Mouse (Mus musculus) gastrocnemius, postnatal 36 days (tissue): ENCODE data around the gene E030030I06Rik. TPM values are rescaled to one million over a fixed set of nuclear protein-coding genes. Genes with fewer than 3 reads are reported as not detected.
"Not testable (repeated sequence)": the region's sequence is repeated elsewhere in the genome, so short reads cannot be mapped to it uniquely, and the experiment has no call there.

Experiments used
- DNase-seq, 2 experiments: peaks; one replicate each; pipeline ENCODE4 v3.0.0; 2022
- intact Hi-C: fragments of 180-260 bp; cut with DNase I; formaldehyde crosslinking; loops from one replicate; pipeline ENCODE4 v1.15.1; 2025
- long read RNA-seq, 2 experiments: library from polyadenylated mRNA; stranded (forward); transcript quantifications; one replicate each; pipeline ENCODE4 v2.0.0; 2021
- total RNA-seq, 2 experiments: library from RNA; stranded (reverse); gene quantifications; 2 replicates each; pipeline ENCODE4 v1.2.3; 2021

Gene E030030I06Rik
- total RNA-seq, result 1 to 10 TPM in 1 of 2 experiments, under 1 TPM in 1; 0.71 to 1.1 TPM
- long read RNA-seq, experiment 1, partial matches to known transcripts, result 0 of 1 reads
- long read RNA-seq, experiment 1, other reads (novel, unspliced or antisense), result 0 of 1 reads
- long read RNA-seq, experiment 2, partial matches to known transcripts, result 0 of 1 reads
- long read RNA-seq, experiment 2, other reads (novel, unspliced or antisense), result 0 of 1 reads

DNA sequence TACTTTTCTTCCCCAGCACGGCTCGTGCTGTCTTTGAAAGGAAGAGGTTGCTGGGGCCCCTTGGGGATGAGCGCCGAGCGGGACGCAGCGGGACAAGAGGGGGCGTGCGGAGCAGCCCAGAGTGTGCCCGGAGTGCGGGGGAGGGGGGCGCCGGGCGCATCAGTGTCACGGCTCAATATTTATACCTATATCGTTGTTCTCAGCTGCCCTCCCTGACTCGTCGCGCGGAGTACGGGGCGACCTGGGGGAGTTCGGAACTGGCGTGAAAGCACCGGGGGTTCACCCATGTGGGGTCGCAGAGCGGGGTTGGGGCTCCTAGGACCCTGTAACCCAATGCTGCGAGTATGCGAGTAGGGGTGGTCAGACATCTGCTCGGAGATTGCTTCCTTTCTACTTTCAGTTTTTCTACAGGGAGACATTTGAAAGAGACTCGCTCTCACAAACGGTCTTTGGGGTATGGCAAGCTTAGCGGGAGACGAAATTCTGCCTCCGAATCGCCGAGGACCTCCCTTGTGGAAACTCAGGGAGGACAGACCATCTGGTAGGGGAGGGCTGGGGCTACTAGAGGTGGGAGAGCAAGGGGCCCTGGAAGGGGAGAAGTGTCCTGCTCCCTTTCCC lies at the start of gene E030030I06Rik:
Gene E030030I06Rik, minus strand, starts transcription at position 198 of the 618 bp plus-strand sequence.
- DNase-seq, result peak in 1 of 2 experiments; percentile 31
- intact Hi-C loops, result no loop called here

DNA sequence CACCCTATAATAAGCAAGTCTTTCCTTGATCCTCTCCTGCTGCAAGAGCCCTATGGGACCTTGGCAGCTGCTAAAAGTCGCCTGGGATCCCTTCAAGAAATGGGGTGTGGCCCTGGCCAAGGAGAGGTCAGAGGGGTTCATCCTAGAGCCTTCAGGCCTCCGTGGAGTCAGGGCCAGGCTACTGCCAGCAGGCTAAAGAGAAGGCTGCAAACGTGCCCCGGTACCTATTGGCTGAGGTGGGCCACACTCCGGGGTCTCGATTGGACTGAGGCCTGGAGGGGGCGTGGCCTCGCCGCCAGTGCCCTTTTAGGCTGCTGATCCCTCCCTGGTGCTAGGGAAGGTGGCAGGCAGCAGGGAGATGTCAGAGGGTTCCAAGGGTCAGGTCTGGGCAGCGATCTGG lies 42.0 kb upstream of the E030030I06Rik start:
- intact Hi-C loops, DNase-seq: not testable (repeated sequence)

DNA sequence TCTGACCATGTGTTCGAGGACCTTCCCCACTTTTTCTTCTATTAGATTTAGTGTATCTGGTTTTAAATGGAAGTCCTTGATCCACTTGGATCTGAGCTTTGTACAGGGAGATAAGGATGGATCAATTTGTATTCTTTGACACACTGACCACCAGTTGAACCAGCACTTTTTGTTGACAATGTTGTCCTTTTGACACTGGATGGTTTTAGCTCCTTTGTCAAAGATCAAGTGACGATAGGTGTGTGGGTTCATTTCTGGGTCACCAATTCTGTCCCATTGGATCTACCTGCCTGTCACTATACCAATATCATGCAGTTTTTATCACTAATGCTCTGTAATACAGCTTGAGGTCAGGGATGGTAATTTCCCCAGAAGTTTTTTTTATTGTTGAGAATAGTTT lies 27.4 kb upstream of the E030030I06Rik start:
- DNase-seq, intact Hi-C loops: not testable (repeated sequence)

DNA sequence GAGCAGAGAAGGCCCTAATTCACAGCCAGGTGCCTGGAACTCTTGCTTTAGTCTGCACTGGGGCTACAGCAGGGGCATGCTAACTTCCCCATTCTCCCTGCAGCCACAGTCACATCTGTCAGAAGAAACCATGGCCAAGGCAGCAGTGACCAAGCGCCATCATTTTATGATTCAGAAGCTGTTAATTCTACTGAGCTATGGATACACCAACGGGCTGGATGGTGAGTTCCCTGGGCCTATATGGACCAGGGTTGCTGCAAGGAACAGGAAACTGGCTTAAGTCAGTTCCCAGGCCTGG lies 25.1 kb upstream of the E030030I06Rik start:
- intact Hi-C loops, DNase-seq: not testable (repeated sequence)

DNA sequence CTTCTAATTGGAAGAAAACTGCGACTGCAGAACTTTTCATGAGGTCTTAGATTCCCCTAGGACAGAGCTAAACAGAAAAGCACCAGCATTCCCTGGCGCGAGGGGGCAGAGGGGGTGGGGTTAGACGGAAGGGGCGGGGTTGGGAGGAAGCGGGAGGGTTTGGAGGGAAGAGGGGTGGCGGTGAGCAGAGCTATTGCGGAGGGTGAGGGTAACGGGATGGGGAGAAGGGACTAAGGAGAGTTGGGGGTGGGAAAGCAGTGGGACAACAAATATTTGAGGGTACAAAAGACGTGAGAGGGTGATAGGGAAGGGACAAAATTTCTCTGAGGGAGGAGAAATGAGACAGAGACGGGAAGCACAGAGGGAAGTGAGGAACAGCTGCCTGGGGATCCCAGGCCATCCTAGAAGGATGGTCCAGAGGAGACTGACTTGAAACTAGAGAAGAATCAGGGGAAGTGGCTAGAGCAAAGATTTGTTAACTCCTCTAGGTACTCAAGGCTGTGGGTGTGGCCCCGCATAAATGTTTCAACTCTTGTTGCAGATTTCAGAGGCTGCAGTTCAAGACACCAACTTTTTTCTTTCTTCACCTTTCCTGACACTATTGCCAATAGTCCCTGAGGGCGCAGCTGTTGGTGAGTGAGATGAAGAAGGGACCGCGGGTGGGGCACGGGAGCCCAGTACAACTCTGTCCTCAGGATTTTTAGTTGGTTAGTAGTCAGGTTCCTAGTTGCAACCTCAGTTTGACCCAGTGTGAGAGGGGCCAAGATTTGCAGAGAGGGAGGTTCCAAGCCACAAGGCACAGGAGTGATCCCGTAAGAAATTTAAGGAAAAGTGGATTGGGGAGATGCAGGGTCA lies 24.5 kb upstream of the E030030I06Rik start:
- intact Hi-C loops, result not testable (repeated sequence)

DNA sequence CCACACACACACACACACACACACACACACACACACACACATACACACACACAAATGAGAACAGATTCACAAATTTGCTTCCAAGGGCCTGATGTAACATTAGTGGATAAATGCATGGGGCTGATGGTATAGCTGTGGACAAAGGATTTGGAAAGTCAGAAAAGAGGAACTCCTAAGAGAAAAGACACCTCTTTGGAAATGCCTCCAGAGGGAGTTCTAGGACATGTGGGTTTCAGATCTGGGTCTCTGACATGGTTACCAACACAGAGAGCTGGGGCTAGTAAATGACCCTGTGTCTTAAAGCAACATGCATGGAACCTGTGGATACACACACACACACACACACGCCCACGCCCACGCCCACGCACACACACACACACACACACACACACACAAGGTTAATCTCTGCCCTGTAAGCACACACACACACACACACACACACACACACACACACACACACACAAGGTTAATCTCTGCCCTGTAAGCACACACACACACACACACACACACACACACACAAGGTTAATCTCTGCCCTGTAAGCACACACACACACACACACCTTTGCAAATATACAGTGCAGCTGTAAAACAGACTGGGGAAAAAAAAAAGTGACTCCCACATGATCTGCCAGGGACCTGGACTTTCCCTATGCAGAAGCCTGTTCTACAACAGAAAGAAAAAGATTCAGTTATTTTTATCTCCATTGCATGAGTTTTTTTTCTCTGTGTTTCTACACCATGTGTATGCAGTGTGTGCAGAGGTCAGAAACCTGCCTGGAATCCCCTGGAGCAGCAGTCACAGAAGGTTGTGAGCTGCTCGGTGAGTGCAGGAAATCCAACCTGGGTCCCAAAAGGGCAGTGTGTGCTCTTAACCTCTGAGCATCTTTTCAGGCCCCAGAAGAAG lies 23.6 kb upstream of the E030030I06Rik start:
- DNase-seq, intact Hi-C loops: not testable (repeated sequence)

More for the DNA sequence above, 24.5 kb upstream of the E030030I06Rik start:
- not testable (repeated sequence) for DNase-seq

DNA sequence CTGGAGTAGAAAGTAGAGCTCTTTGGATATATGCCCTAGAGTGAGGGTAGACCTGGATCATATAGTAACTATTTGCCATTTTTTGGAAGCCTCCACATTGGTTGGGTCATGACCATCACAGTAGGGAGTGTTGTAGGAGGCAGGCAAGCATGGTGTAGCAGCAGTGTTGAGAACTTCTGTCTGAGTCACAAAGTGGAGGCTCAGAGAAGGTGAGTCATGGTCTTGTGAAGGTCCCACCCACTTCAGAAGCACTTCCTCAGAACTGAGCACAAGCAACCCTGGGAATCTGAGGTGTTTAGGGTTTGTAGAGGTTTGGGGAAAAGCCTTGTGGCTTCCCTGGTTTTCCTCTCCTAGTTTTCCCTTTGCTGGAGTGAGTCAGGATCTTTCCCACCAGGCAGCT lies 20.0 kb upstream of the E030030I06Rik start:
- intact Hi-C loops, result loop anchor here (5.0 kb wide), 1 partner anchor 188 kb away; no protein-coding TSS in a partner anchor

DNA sequence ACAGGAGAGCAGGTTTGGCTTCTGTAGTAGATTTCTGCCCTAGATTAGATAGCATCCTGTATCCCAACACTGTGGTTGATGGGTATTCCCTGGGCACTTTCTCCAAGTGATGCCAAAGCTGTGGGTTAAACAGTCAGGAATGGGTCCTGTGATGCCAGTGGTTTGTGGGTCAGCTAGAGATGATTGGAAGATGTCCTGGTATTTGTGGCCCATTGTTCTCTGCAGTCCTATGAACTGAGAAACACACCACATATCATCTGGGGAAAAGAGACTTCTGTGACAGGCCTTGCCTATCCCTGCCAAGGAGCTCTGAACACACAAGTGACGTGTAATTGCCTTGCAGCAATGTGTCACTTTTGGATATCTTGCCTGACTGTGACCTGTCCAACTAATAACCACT lies 18.0 kb upstream of the E030030I06Rik start:
- intact Hi-C loops, result loop anchor here (5.0 kb wide), 1 partner anchor 190 kb away; no protein-coding TSS in a partner anchor
- DNase-seq, result not testable (repeated sequence)

More for the DNA sequence above, 20.0 kb upstream of the E030030I06Rik start:
- DNase-seq, result not testable (repeated sequence)

DNA sequence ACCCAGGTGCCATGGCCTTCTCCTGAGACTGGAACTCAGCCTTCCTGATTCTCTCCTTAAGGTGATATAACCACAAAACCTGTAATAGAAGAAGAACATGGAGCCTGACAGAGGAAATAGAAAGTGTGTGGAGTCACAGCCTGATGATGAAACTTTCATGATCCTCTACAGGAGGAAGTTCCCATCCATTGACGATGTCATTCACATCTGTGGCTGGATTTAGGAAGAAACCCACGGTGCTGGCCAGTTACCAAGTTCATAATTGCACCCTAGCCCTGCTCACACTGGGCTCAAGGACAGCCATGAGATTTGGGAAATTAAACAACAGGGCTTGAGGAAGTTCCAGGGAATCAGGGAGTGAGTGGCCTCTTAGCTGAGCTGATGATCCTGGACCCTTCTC lies 17.0 kb upstream of the E030030I06Rik start:
- intact Hi-C loops, result loop anchor here (5.0 kb wide), 1 partner anchor 191 kb away; no protein-coding TSS in a partner anchor
- not testable (repeated sequence) for DNase-seq

DNA sequence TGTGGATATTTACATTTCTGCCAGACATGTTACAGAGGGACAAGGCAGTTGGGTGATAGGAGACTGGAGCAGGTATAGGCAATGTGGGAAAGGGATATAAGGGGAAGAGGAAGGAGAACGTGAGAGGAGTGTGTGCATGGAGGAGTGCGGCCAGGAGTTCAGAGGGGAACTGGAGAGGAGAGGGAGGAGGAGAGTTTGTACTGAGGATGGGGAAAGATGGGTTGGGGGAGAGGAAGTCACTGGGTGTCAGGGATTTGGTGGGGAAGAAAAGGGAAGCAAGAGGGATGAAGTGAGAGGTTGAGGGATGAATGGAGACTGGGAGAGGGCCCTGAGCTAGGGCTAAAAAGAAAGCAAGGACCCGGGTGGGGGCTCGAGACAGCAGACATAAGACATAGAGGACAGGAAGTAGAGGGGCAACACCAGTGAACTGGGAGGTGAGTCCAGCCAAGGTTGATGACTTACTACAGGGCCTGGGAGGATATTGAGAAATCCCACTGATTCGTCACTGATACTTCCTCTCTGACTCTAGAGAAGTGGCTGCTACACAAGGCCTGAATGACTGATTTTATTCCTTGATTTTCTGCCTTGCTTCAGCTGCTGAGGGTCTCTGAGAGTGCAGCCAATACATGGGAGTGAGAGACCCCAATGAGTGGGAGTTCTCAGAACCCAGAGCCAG lies 16.4 kb upstream of the E030030I06Rik start:
- intact Hi-C loops, result loop anchor here (5.0 kb wide), 1 partner anchor 192 kb away; no protein-coding TSS in a partner anchor
- not testable (repeated sequence) for DNase-seq

DNA sequence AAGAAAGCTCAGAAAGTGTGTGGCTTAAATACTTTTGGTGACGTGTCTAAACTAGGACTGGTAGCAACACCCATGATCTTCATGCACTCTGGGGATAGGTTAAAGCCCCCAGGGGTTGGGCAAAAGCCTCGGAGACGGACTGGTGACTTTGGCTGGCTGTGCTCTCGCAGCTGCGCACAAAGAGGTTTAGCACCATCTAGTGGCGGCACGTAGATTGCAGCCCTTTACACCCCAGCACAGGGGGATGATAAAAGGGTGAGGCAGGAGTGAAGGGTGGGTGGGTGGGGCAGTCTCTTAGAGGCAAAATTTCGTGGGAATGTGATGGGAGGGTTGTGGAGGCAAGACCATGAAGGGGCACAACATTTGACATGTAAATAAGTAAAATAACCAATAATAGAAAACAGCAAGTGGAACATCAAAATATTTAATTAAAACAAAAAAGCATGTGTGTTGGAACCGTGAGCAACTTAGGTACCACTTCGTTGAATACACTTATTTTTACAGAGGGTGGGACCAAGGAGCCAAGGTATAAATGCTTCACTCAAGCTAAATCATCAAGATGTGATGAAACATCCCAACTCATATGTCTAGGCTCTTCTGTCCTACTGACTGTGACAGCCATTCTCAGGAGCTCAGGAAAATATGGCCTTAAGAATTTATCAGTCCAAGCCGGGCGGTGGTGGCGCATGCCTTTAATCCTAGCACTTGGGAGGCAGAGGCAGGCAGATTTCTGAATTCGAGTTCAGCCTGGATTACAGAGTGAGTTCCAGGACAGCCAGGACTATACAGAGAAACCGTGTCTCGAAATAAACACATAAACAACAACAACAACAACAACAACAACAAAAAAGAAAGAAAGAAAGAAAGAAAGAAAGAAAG lies 14.9 kb upstream of the E030030I06Rik start:
- intact Hi-C loops, result loop anchor here (5.0 kb wide), 1 partner anchor 127 kb away; no protein-coding TSS in a partner anchor
- peak; percentile 37 to 68 for DNase-seq

DNA sequence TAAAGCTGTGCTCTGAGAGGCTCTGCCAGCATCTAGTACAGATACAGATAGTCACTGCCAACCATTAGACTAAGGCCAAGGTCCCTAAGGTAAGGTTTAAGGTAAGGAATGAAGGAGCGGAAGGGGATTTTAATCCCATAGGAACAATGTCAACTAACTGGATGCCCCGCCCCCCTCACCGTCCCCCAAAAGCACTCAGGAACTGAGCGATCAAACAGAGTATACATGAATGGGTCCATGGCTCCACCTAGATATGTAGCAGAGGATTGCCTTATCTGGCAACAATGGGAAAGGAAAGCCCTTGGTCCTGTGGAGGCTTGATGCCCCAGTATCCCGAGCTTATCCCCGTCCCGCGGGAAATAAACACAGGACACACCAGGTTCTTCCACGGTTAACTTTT lies 14.2 kb upstream of the E030030I06Rik start:
- intact Hi-C loops, result loop anchor here (5.0 kb wide), 1 partner anchor 126 kb away; no protein-coding TSS in a partner anchor
- not testable (repeated sequence) for DNase-seq

DNA sequence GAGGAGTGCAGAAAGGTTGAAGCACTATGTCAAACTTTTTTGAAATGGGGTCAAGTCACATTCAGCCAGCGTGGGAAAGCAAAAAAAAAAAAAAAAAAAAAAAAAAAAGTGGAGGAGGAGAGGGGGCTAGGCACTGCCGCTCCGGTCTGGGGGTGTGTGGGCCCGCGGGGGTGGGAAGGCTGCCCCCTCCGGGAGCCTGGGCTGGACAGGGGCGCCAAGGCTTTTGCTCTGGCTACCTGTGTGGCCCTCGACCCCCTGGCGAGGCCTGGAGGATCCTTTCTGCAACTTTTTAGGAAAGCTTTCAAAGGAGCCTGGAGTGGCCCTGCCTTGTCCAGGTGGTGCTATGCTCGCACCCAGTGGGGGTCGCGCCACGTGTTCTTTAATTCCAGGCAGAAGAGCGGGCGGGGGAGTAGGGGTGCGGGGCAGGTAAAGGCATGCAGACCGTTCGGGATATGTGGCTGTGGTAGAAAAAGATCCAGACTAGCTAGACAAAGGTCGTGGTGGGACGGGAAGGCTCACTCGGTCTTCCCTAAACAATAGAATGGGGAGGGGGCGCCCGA lies 10.6 kb upstream of the E030030I06Rik start:
- intact Hi-C loops, result loop anchor here (5.0 kb wide), 1 partner anchor 122 kb away; no protein-coding TSS in a partner anchor
- DNase-seq, result no peak

DNA sequence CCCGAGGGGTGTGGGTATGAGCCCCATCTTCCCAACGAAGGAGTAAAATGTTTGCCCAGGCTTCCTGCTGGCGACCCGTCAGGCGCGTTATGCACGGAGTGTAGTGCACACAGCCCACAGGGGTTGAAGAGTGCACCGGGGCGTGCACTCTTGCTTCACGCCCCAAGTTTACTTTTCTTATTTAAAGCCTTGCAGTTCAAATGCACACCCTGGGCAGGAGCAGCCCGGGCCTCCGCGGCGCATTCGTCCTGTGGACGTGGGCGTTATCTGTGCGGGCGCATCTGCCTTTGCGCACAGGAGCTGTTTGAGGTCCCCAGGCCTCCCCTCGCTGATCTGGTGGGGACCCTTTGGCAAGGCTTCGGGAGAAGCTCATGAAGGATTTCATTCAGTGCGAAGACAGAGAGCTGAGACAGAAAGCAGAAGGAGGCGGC lies 10.1 kb upstream of the E030030I06Rik start:
- intact Hi-C loops, result no loop called here
- no peak for DNase-seq

DNA sequence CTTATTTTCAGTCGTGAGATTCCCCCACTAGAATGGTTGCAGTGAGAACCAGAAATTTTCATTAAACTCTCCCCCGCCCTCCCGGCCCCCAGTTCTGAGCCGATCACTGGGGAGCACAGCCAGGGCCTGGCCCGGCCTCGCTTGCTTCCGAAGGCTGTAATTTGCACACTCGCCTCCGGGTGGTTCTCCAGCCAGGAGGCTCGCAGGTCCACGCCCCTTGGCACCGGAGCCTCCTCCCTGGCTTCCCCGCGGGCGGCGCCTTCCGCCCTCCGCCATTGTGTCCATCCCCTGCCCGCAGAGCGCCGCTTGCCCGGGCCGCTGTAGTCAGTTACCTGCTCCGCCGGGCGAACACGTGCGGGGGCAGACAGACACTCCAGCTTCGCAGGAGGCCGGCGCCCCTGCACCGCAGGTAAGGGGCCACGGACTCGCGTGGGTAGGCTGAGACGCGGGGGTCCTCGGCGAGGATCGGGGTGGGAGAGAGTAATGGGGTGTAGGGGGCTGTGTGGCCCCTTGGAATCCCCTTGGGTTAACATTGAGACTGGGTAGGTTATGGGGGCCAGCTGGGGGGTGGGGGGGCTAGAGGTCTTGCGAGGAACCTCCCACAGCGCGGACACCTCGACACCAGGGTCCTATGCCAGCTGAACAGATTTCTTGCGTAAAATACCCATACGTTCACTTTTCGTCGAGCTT lies 9.4 kb upstream of the E030030I06Rik start, which contains the start of the genes Raet1e and H60b:
Gene Raet1e, plus strand, starts transcription at position 260 of the 690 bp plus-strand sequence.
Gene H60b, plus strand, starts transcription at position 277 of the 690 bp plus-strand sequence.
- intact Hi-C loops, result not testable (repeated sequence)
- DNase-seq, result peak in 1 of 2 experiments; percentile 23

DNA sequence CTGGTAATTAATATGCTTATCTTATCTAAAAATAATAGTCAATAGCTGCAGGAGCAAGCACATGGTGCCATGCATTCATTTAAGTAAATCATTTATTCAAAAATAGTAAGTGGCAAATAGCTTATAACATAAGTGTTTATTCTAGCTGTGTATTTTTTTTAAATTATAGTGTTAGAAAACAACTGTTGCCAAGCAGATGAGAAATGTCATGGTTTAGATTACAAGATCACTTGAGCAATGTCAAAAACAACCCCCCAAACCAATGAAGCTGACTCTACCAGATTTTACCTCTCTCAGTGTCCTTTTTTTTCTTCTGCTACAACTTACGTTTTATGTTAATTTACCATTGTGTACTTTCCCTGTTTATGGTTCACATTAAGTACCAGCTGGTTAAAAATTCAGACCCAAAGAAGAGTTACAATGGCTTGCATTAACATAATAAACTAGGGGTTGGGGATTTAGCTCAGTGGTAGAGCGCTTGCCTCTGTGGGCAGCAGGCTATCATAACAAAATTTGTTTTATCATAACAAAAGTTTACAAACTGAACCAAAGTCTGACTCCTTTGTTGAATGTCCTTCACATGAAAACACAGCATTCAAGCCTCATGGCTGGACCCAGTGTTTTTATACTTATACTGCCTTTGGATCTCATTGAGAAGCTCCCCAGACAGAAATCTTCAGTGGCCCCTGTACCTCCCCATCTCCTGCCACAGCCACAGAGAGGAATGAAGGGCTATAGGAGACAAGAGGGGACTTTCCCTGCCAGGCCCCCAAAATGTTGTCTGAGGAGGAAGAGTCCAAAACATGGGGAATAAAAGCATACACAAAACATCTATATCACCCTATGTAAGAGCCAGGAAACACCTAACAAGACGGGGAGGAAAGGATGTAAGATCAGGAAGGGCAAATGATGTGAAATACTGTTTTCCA lies 6.1 kb upstream of the E030030I06Rik start:
- no peak for DNase-seq
- intact Hi-C loops, result no loop called here
